Mouse (Mus musculus): ENCODE data around the gene Gm21992. TPM values are rescaled to one million over a fixed set of nuclear protein-coding genes. Genes with fewer than 3 reads are reported as not detected.

The Gm21992 gene
- polyA plus RNA-seq, 1 experiment from 2014 or later, result 27.6 TPM

DNA sequence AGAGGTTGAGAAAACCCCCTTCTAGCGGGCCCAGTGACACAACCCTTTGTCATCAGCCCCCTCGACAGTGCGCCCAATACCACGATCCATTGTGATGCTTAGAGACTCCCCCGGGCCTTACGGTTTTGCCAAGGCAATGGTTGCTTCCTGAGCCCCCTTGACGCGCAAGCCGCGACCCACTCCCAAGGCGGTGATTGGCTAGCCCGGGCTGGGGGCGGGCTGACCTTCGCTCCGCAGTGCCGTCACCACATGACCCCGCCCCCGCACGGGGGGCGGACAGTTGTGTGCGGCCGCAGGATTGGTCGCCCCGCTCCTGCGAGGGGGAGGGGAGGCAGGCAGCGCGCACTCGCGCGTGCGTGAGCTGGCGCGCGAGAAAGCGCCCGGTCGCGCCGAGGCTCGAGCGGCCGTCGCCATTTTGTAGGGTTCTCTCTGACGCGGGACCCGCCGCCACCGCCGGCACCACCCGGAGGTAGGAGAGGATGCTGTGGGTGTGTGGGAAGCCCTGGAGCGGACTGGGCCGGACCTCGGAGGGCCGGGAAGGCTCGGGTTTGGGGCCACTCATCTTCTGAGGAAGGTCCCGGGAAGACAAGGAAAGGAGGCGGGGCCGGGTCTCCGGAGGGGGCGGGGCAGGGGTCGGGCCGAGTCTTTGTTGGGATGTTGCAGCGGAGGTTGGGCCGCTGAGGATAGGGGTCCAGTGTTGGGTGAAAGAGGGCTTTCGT lies 55.1 kb downstream of the Gm21992 start, which contains the start of gene Rbm4b:
Rbm4b (plus strand) TSS at position 305 of the 719 bp plus-strand sequence.
- DNase-seq (ENCODE audit: low spot score) (peak; percentile 99), ATAC-seq (ENCODE audit: insufficient number of reproducible peaks, low FRiP score, low TSS enrichment, low read depth) (peak; percentile 98)
- H3K4me3 ChIP-seq (ENCODE audit: low read depth, low read length), result peak within 1 kb of the TSS; percentile 50
- H3K4me1 ChIP-seq (ENCODE audit: control insufficient read depth, insufficient read depth, low read length), result peaks cover 10% of the 10 kb centered on the region
- H3K27ac ChIP-seq (replicated peaks; ENCODE audit: low read depth, low read length), result peak within 1 kb of the TSS; percentile 73
- peaks cover 4% of the 10 kb centered on the region; the same call in 1 of the 2 replicates for H3K36me3 ChIP-seq (ENCODE audit: control insufficient read depth, insufficient read depth, low read length)
- no peaks in the 10 kb centered on the region for H3K9me3 ChIP-seq (ENCODE audit: control insufficient read depth, low read length)
- H3K9ac ChIP-seq (ENCODE audit: low read length), result peak within 1 kb of the TSS; percentile 77
- peak within 1 kb of the TSS; percentile 80 for H3K4me2 ChIP-seq (ENCODE audit: low read depth, severe bottlenecking)
- under 1% methylated on average over 65 of the region's 65 CpGs for WGBS
- H3K27me3 ChIP-seq (ENCODE audit: control insufficient read depth, insufficient read depth, low read length), result no peaks in the 10 kb centered on the region

DNA sequence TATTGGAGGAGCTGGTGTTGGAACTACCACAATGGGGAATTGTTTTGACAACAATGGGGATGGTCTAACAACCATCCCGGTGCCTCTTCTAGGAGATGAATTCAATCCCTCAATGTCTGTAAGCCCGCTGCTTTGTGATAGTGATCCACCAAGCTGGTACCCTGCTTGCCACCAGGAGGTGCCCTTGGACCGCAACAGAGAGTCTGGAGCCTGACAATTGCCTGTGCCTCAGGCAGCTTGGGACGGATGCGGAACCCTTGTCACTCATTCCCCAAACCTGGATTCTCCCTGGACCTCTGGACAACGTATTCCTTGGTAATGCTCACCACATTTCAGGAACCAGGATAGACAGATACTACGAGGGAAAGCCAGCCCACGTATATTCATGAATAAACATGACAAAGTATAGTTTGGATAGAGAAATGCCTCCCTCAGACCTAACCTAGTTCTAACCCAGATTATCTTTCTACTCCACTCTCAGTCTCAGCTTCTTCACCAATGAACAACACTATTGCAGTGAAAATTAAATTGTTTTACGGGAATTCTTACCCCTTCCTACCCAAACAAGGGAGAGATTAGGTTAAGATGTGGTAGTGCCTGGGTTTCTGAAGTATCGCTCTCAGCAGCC lies 55.7 kb downstream of the Gm21992 start:
- ATAC-seq (ENCODE audit: insufficient number of reproducible peaks, low FRiP score, low TSS enrichment, low read depth), result 0 out of 2 replicates have a peak, but pooled peaks have one; percentile 40
- H3K27ac ChIP-seq (replicated peaks; ENCODE audit: low read depth, low read length), result 0 out of 2 replicates have a peak overlapping the region, but pooled peaks have one; percentile 16
- peak overlapping the region; percentile 50 for H3K4me3 ChIP-seq (ENCODE audit: low read depth, low read length)
- H3K27me3 ChIP-seq (ENCODE audit: control insufficient read depth, insufficient read depth, low read length), result no peaks in the 10 kb centered on the region
- WGBS, result under 1% methylated on average over 10 of the region's 10 CpGs
- peaks cover 10% of the 10 kb centered on the region for H3K4me1 ChIP-seq (ENCODE audit: control insufficient read depth, insufficient read depth, low read length)
- peak; percentile 90 for DNase-seq (ENCODE audit: low spot score)
- peak overlapping the region; percentile 72 for H3K4me2 ChIP-seq (ENCODE audit: low read depth, severe bottlenecking)
- H3K9me3 ChIP-seq (ENCODE audit: control insufficient read depth, low read length), result no peaks in the 10 kb centered on the region
- peaks cover 4% of the 10 kb centered on the region; the same call in 1 of the 2 replicates for H3K36me3 ChIP-seq (ENCODE audit: control insufficient read depth, insufficient read depth, low read length)
- peak overlapping the region; percentile 61 for H3K9ac ChIP-seq (ENCODE audit: low read length)

DNA sequence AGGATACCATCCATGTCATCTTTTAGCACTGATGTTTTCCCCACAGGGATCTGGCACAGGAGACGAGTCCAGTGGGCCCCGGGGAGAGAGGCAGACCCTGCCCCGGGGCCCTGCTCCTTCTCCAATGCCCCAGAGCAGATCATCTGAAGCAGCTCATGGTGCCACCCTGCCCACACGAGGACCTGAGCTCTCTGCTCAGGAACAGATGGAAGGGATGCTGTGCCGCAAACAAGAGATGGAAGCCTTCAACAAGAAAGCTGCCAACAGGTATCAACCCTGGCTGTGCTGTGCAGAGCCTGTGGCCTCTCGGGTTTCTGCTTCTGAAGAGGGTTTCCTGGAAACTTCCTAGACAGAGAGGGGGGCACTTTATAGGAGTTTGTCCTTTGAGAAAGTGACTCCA lies 61.4 kb downstream of the Gm21992 start:
- no peaks in the 10 kb centered on the region for H3K27me3 ChIP-seq (ENCODE audit: control insufficient read depth, insufficient read depth, low read length)
- no peak for ATAC-seq (ENCODE audit: insufficient number of reproducible peaks, low FRiP score, low TSS enrichment, low read depth)
- H3K4me2 ChIP-seq (ENCODE audit: low read depth, severe bottlenecking), result no peak overlapping the region
- no peak for DNase-seq (ENCODE audit: low spot score)
- no peaks in the 10 kb centered on the region for H3K36me3 ChIP-seq (ENCODE audit: control insufficient read depth, insufficient read depth, low read length)
- no peaks in the 10 kb centered on the region for H3K4me1 ChIP-seq (ENCODE audit: control insufficient read depth, insufficient read depth, low read length)
- no peak overlapping the region for H3K27ac ChIP-seq (replicated peaks; ENCODE audit: low read depth, low read length)
- H3K9me3 ChIP-seq (ENCODE audit: control insufficient read depth, low read length), result no peaks in the 10 kb centered on the region
- no peak overlapping the region for H3K4me3 ChIP-seq (ENCODE audit: low read depth, low read length)
- no peak overlapping the region for H3K9ac ChIP-seq (ENCODE audit: low read length)
- WGBS, result 88% methylated on average over 6 of the region's 6 CpGs

DNA sequence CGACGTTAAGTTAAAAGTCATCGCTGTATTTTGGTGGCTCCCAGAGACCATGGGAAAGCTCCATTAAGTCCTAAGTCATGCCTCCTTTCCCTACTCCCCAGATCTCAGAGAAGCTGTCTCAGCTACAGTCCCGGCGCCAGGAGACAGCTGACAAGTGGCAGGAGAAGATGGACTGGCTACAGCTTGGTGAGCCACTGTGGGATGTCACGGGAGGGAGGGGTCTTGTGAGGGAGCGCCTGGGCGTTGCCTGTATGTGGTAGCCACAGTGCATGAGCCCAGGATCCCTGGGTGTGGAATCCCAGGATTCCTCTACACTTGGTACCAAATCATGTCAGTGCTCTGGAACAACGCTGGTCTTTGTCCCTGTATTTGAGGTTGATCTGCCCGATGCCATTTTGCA lies 62.9 kb downstream of the Gm21992 start:
- DNase-seq (ENCODE audit: low spot score) (no peak), ATAC-seq (ENCODE audit: insufficient number of reproducible peaks, low FRiP score, low TSS enrichment, low read depth) (no peak)
- no peaks in the 10 kb centered on the region for H3K9me3 ChIP-seq (ENCODE audit: control insufficient read depth, low read length)
- no peaks in the 10 kb centered on the region for H3K27me3 ChIP-seq (ENCODE audit: control insufficient read depth, insufficient read depth, low read length)
- no peaks in the 10 kb centered on the region for H3K36me3 ChIP-seq (ENCODE audit: control insufficient read depth, insufficient read depth, low read length)
- H3K4me2 ChIP-seq (ENCODE audit: low read depth, severe bottlenecking), result no peak overlapping the region
- H3K4me1 ChIP-seq (ENCODE audit: control insufficient read depth, insufficient read depth, low read length), result no peaks in the 10 kb centered on the region
- 82% methylated on average over 10 of the region's 10 CpGs for WGBS
- no peak overlapping the region for H3K9ac ChIP-seq (ENCODE audit: low read length)
- no peak overlapping the region for H3K27ac ChIP-seq (replicated peaks; ENCODE audit: low read depth, low read length)
- no peak overlapping the region for H3K4me3 ChIP-seq (ENCODE audit: low read depth, low read length)

DNA sequence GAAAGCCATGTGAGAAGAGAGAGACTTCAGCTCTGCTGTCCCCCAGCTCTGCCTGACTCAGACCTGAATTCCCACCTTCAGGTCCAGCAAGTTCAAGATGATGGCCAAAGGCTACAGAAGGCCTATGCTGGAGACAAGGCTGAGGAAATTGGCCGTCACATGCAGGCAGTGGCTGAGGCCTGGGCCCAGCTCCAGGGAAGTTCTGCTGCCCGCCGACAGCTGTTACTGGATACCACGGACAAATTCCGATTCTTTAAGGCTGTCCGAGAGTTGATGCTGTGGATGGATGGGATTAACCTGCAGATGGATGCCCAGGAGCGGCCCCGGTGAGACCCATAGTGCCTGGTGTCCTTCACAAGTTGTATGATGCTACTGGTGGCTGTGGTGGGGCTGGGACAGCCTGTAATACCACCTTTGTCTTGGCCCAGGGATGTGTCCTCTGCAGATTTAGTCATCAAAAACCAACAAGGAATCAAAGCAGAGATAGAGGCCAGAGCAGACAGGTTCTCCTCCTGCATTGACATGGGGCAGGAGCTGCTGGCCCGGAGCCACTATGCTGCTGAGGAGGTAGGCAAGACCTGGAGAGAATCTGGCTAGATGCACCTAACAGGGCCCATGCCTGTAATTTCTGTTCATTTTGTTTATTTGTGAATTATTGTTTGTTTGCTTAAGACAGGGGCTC lies 63.6 kb downstream of the Gm21992 start:
- ATAC-seq (ENCODE audit: insufficient number of reproducible peaks, low FRiP score, low TSS enrichment, low read depth), result no peak
- no peak overlapping the region for H3K9ac ChIP-seq (ENCODE audit: low read length)

DNA sequence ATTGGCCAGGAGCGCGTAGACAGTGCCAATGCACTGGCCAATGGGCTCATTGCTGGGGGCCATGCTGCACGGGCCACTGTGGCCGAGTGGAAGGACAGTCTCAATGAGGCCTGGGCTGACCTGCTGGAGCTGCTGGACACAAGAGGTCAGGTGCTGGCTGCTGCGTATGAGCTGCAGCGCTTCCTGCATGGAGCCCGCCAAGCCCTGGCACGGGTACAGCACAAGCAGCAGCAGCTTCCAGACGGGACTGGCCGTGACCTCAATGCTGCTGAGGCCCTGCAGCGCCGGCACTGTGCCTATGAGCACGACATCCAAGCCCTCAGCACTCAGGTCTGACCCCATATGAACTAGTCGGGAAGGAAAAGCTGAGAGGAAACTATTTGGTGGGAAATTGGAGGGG lies 64.8 kb downstream of the Gm21992 start:
- 87% methylated on average over 14 of the region's 14 CpGs for WGBS
- H3K27ac ChIP-seq (replicated peaks; ENCODE audit: low read depth, low read length), result no peak overlapping the region
- H3K36me3 ChIP-seq (ENCODE audit: control insufficient read depth, insufficient read depth, low read length), result no peaks in the 10 kb centered on the region

More for the DNA sequence above, 63.6 kb downstream of the Gm21992 start:
- no peak for DNase-seq (ENCODE audit: low spot score)
- Histone ChIP-seq H3K4me1 (ENCODE audit: control insufficient read depth, insufficient read depth, low read length) (no peaks in the 10 kb centered on the region), H3K4me2 (ENCODE audit: low read depth, severe bottlenecking) (no peak overlapping the region), H3K9me3 (ENCODE audit: control insufficient read depth, low read length) (no peaks in the 10 kb centered on the region), H3K4me3 (ENCODE audit: low read depth, low read length) (no peak overlapping the region), H3K27ac (replicated peaks; ENCODE audit: low read depth, low read length) (no peak overlapping the region), H3K27me3 (ENCODE audit: control insufficient read depth, insufficient read depth, low read length) (no peaks in the 10 kb centered on the region), H3K36me3 (ENCODE audit: control insufficient read depth, insufficient read depth, low read length) (no peaks in the 10 kb centered on the region)
- WGBS, result 94% methylated on average over 9 of the region's 9 CpGs

DNA sequence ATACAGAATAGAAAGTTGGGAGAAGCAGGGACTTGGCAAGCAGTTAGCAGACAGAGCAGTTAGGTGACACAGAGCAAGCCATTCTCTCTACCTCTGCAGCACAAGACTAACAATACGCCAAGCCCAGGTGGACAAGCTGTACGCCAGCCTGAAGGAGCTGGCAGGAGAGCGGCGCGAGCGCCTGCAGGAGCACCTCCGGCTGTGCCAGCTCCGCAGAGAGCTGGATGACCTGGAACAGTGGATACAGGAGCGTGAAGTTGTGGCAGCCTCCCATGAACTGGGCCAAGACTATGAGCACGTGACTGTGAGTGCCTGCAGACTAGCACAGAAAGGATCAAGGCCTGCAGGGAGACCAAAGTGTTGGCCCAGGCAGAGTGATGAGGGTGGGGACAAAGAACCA lies 65.7 kb downstream of the Gm21992 start:
- Histone ChIP-seq H3K9me3 (ENCODE audit: control insufficient read depth, low read length) (no peaks in the 10 kb centered on the region), H3K4me1 (ENCODE audit: control insufficient read depth, insufficient read depth, low read length) (no peaks in the 10 kb centered on the region), H3K36me3 (ENCODE audit: control insufficient read depth, insufficient read depth, low read length) (no peaks in the 10 kb centered on the region), H3K27ac (replicated peaks; ENCODE audit: low read depth, low read length) (no peak overlapping the region), H3K4me2 (ENCODE audit: low read depth, severe bottlenecking) (no peak overlapping the region), H3K4me3 (ENCODE audit: low read depth, low read length) (no peak overlapping the region), H3K27me3 (ENCODE audit: control insufficient read depth, insufficient read depth, low read length) (no peaks in the 10 kb centered on the region), H3K9ac (ENCODE audit: low read length) (no peak overlapping the region)
- ATAC-seq (ENCODE audit: insufficient number of reproducible peaks, low FRiP score, low TSS enrichment, low read depth) (no peak), DNase-seq (ENCODE audit: low spot score) (no peak)
- WGBS, result 93% methylated on average over 10 of the region's 10 CpGs

More for the DNA sequence above, 64.8 kb downstream of the Gm21992 start:
- H3K27me3 ChIP-seq (ENCODE audit: control insufficient read depth, insufficient read depth, low read length), result no peaks in the 10 kb centered on the region
- H3K4me3 ChIP-seq (ENCODE audit: low read depth, low read length), result no peak overlapping the region
- H3K9me3 ChIP-seq (ENCODE audit: control insufficient read depth, low read length), result no peaks in the 10 kb centered on the region
- ATAC-seq (ENCODE audit: insufficient number of reproducible peaks, low FRiP score, low TSS enrichment, low read depth) (no peak), DNase-seq (ENCODE audit: low spot score) (no peak)
- H3K4me1 ChIP-seq (ENCODE audit: control insufficient read depth, insufficient read depth, low read length), result no peaks in the 10 kb centered on the region
- no peak overlapping the region for H3K4me2 ChIP-seq (ENCODE audit: low read depth, severe bottlenecking)
- no peak overlapping the region for H3K9ac ChIP-seq (ENCODE audit: low read length)

DNA sequence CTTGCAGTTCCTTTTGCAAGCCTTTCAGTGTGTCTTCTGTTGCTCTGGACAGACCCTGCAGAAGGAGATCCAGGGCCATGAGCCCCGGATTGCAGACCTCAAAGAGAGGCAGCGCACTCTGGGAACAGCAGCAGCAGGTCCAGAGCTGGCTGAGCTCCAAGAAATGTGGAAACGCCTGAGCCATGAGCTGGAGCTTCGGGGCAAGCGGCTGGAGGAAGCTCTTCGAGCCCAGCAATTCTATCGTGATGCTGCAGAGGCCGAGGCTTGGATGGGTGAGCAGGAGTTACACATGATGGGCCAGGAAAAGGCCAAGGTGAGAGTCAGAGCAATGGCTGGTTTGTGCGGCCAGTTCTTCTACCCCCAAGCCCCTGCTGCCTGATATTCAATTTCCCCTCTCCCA lies 66.4 kb downstream of the Gm21992 start:
- no peak for ATAC-seq (ENCODE audit: insufficient number of reproducible peaks, low FRiP score, low TSS enrichment, low read depth)
- H3K4me2 ChIP-seq (ENCODE audit: low read depth, severe bottlenecking), result no peak overlapping the region
- no peak overlapping the region for H3K4me3 ChIP-seq (ENCODE audit: low read depth, low read length)
- no peaks in the 10 kb centered on the region for H3K36me3 ChIP-seq (ENCODE audit: control insufficient read depth, insufficient read depth, low read length)
- H3K27me3 ChIP-seq (ENCODE audit: control insufficient read depth, insufficient read depth, low read length), result no peaks in the 10 kb centered on the region
- no peaks in the 10 kb centered on the region for H3K4me1 ChIP-seq (ENCODE audit: control insufficient read depth, insufficient read depth, low read length)
- WGBS, result 86% methylated on average over 9 of the region's 9 CpGs
- no peak overlapping the region for H3K9ac ChIP-seq (ENCODE audit: low read length)
- no peak overlapping the region for H3K27ac ChIP-seq (replicated peaks; ENCODE audit: low read depth, low read length)
- no peaks in the 10 kb centered on the region for H3K9me3 ChIP-seq (ENCODE audit: control insufficient read depth, low read length)
- DNase-seq (ENCODE audit: low spot score), result no peak

Measured in limb, embryonic 11.5 days (tissue).